Mouse (Mus musculus): ENCODE measurements at regions not wholly inside any gene's neighbourhood (a gene's known extent, or its start where the extent isn't known, plus 50 kb on each side); places are given as distances from the start of the nearest gene placed in this dataset.

GRCm38 (mm10) chr15:51689498-51689897 lies 2195.2 kb upstream of the Gm7489 start:
- no peak for TF ChIP-seq CTCF (IDR thresholded peaks at IDR 0.05; ENCODE audit: low read depth, low read length)
- TF ChIP-seq POLR2A (IDR thresholded peaks at IDR 0.05; ENCODE audit: extremely low read depth, insufficient read depth, low read length), result no peak

GRCm38 (mm10) chr15:51692671-51693070 lies 2192.0 kb upstream of the Gm7489 start:
- 76% methylated on average over 4 of the region's 4 CpGs for WGBS
- no peak for DNase-seq (ENCODE audit: extremely low read depth, low read depth, low spot score)
- Histone ChIP-seq H3K79me2 (ENCODE audit: control insufficient read depth, insufficient read depth, low read length) (no peaks in the 10 kb centered on the region), H3K9ac (ENCODE audit: low read depth, low read length) (no peak overlapping the region), H3K4me3 (ENCODE audit: insufficient read depth, low read depth, low read length) (no peak overlapping the region), H3K4me1 (ENCODE audit: control insufficient read depth, insufficient read depth, low read length) (no peaks in the 10 kb centered on the region), H3K27me3 (ENCODE audit: control insufficient read depth, insufficient read depth, low read length) (no peaks in the 10 kb centered on the region), H3K36me3 (ENCODE audit: control insufficient read depth, insufficient read depth, low read length) (no peaks in the 10 kb centered on the region), H3K27ac (replicated peaks; ENCODE audit: insufficient read depth, low read depth, low read length) (no peak overlapping the region)
- no peak for TF ChIP-seq POLR2A (IDR thresholded peaks at IDR 0.05; ENCODE audit: extremely low read depth, insufficient read depth, low read length)
- no peak for TF ChIP-seq CTCF (IDR thresholded peaks at IDR 0.05; ENCODE audit: low read depth, low read length)

More at GRCm38 (mm10) chr15:51689498-51689897, 2195.2 kb upstream of the Gm7489 start:
- 69% methylated on average over 1 of the region's 1 CpGs for WGBS
- Histone ChIP-seq H3K79me2 (ENCODE audit: control insufficient read depth, insufficient read depth, low read length) (no peaks in the 10 kb centered on the region), H3K4me3 (ENCODE audit: insufficient read depth, low read depth, low read length) (no peak overlapping the region), H3K27ac (replicated peaks; ENCODE audit: insufficient read depth, low read depth, low read length) (no peak overlapping the region), H3K9ac (ENCODE audit: low read depth, low read length) (no peak overlapping the region), H3K36me3 (ENCODE audit: control insufficient read depth, insufficient read depth, low read length) (no peaks in the 10 kb centered on the region), H3K27me3 (ENCODE audit: control insufficient read depth, insufficient read depth, low read length) (no peaks in the 10 kb centered on the region), H3K4me1 (ENCODE audit: control insufficient read depth, insufficient read depth, low read length) (no peaks in the 10 kb centered on the region)
- DNase-seq (ENCODE audit: extremely low read depth, low read depth, low spot score), result peak; percentile 8

DNA sequence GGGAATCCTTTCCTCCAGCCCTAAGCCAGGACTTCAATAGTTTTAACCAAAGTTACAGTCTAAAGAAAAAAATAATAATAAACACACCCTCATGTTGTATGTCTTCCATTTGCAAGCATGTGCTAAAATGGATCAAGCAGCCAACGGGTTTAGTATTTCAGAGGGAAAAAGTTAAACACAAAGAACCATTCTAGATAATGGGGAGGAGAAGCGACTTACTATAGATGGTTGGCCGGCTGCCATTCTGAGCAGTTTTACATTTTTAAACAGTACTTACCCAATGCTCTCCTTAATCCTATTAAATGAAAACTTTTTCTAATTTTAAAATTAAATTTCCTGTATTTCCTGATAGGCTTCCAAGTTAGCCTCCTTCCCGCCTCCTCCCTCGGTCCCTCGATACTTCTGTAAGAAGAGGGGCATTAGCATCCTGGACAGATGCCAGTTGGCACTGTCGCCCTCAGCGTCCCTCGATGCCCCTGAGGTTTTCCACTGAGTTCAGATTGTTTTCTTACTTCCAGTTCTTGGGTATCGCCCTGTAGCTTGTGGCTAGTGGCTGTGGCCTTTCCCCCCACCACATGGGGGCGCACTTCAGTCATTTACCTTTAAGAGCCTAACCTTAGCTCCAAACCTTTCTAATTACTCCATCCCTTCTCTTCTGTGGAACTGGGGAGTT lies 2188.2 kb upstream of the Gm7489 start:
- no peak overlapping the region for H3K9ac ChIP-seq (ENCODE audit: low read depth, low read length)
- H3K27ac ChIP-seq (replicated peaks; ENCODE audit: insufficient read depth, low read depth, low read length), result no peak overlapping the region
- peak; percentile 26 for DNase-seq (ENCODE audit: extremely low read depth, low read depth, low spot score)
- WGBS, result 61% methylated on average over 11 of the region's 11 CpGs
- H3K4me1 ChIP-seq (ENCODE audit: control insufficient read depth, insufficient read depth, low read length), result no peaks in the 10 kb centered on the region
- no peaks in the 10 kb centered on the region for H3K79me2 ChIP-seq (ENCODE audit: control insufficient read depth, insufficient read depth, low read length)
- H3K36me3 ChIP-seq (ENCODE audit: control insufficient read depth, insufficient read depth, low read length), result no peaks in the 10 kb centered on the region
- H3K4me3 ChIP-seq (ENCODE audit: insufficient read depth, low read depth, low read length), result no peak overlapping the region
- peak; percentile 82 for TF ChIP-seq CTCF (IDR thresholded peaks at IDR 0.05; ENCODE audit: low read depth, low read length)
- no peak for TF ChIP-seq POLR2A (IDR thresholded peaks at IDR 0.05; ENCODE audit: extremely low read depth, insufficient read depth, low read length)
- no peaks in the 10 kb centered on the region for H3K27me3 ChIP-seq (ENCODE audit: control insufficient read depth, insufficient read depth, low read length)

DNA sequence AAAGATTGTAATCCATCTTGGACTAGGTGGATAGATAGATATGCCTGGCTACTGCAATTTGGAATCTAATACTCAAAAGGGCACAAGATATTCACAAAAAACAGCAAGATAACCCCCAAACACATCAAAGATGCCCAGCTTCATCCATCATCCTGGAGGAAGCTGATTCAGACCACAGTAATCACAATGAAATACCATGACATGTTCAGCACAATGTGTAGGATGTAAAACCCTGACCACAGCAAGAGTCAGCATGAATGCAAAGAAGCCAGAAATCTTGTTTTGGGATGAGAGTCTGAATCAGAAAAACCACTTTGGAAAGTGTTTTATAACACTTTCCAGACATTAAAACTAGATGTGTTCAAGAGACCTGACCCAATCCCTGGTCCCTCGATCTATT lies 2180.5 kb upstream of the Gm7489 start:
- no peaks in the 10 kb centered on the region for H3K36me3 ChIP-seq (ENCODE audit: control insufficient read depth, insufficient read depth, low read length)
- no peaks in the 10 kb centered on the region for H3K4me1 ChIP-seq (ENCODE audit: control insufficient read depth, insufficient read depth, low read length)
- no peaks in the 10 kb centered on the region for H3K79me2 ChIP-seq (ENCODE audit: control insufficient read depth, insufficient read depth, low read length)
- no peak overlapping the region for H3K4me3 ChIP-seq (ENCODE audit: insufficient read depth, low read depth, low read length)
- no peak overlapping the region for H3K27ac ChIP-seq (replicated peaks; ENCODE audit: insufficient read depth, low read depth, low read length)
- no peaks in the 10 kb centered on the region; the same call in 1 of the 2 replicates for H3K27me3 ChIP-seq (ENCODE audit: control insufficient read depth, insufficient read depth, low read length)
- no peak for TF ChIP-seq CTCF (IDR thresholded peaks at IDR 0.05; ENCODE audit: low read depth, low read length)
- 90% methylated on average over 1 of the region's 1 CpGs for WGBS
- H3K9ac ChIP-seq (ENCODE audit: low read depth, low read length), result no peak overlapping the region
- no peak for DNase-seq (ENCODE audit: extremely low read depth, low read depth, low spot score)

DNA sequence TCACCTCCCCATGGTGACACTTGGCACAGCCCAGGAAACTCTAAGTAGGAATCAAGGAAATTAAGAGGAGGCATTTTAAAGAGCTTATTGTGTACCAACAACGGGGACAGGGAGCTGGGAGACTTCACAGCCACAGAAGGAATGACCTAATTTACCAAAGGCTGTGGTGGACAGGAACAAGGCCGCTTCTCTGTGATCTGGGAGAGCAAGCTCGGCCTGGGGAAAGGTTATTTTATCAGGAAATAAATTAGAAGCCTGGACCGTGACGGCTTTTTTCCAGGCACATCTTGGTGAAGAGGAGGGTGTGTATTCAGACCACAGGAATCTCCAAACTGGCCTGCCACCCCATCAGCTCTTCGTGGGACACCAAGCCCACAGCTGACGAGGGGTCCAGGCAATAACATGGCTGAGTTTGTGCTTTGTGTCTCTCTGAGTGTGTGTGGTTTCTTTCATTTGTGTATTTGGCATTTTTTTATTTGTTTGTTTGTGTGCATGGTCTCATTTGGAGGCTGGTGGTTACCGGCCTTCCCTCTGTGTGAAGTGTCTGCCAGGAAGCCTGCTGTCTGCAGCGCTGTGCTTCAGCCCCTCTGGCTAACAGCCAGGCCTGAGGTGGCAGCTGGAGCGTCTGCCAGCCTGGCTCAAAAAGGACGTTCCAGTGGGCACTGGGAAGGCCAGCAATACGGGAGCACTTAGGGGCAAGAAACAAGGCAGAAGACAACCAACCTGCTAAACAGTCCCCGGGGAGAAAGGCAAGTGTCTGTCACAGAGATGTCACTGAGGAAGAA lies 2174.6 kb upstream of the Gm7489 start:
- no peaks in the 10 kb centered on the region; the same call in 1 of the 2 replicates for H3K27me3 ChIP-seq (ENCODE audit: control insufficient read depth, insufficient read depth, low read length)
- WGBS, result 57% methylated on average over 13 of the region's 13 CpGs
- no peak overlapping the region for H3K4me3 ChIP-seq (ENCODE audit: insufficient read depth, low read depth, low read length)
- H3K4me1 ChIP-seq (ENCODE audit: control insufficient read depth, insufficient read depth, low read length), result no peaks in the 10 kb centered on the region
- H3K9ac ChIP-seq (ENCODE audit: low read depth, low read length), result no peak overlapping the region
- no peaks in the 10 kb centered on the region for H3K36me3 ChIP-seq (ENCODE audit: control insufficient read depth, insufficient read depth, low read length)
- TF ChIP-seq POLR2A (IDR thresholded peaks at IDR 0.05; ENCODE audit: extremely low read depth, insufficient read depth, low read length) (no peak), CTCF (IDR thresholded peaks at IDR 0.05; ENCODE audit: low read depth, low read length) (no peak)
- H3K27ac ChIP-seq (replicated peaks; ENCODE audit: insufficient read depth, low read depth, low read length), result no peak overlapping the region
- DNase-seq (ENCODE audit: extremely low read depth, low read depth, low spot score), result no peak
- no peaks in the 10 kb centered on the region for H3K79me2 ChIP-seq (ENCODE audit: control insufficient read depth, insufficient read depth, low read length)

DNA sequence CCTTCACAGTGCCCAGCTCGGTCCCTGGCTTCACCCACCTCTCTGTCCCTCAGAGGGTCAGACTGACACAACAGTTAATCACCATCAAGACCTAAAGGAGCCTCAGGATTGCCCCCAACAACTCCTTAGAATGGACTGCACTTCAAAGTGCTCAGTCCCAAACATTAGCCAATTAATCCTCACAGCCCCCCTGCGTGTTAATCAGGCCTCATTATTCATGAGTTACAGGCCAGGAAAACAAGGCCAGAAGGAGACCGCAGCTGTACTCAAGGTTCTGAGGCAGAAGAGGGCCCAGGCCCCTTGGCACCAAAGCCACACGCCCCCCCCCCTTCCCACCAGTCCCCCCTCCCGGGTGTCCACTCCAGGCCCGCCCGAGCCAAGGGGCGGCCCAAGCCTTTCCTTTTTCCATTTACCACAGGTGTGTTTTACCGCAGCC lies 2163.8 kb upstream of the Gm7489 start:
- no peak for DNase-seq (ENCODE audit: extremely low read depth, low read depth, low spot score)
- Histone ChIP-seq H3K36me3 (ENCODE audit: control insufficient read depth, insufficient read depth, low read length) (no peaks in the 10 kb centered on the region), H3K4me1 (ENCODE audit: control insufficient read depth, insufficient read depth, low read length) (no peaks in the 10 kb centered on the region), H3K79me2 (ENCODE audit: control insufficient read depth, insufficient read depth, low read length) (no peaks in the 10 kb centered on the region), H3K9ac (ENCODE audit: low read depth, low read length) (no peak overlapping the region), H3K27me3 (ENCODE audit: control insufficient read depth, insufficient read depth, low read length) (no peaks in the 10 kb centered on the region), H3K4me3 (ENCODE audit: insufficient read depth, low read depth, low read length) (no peak overlapping the region), H3K27ac (replicated peaks; ENCODE audit: insufficient read depth, low read depth, low read length) (no peak overlapping the region)
- no peak for TF ChIP-seq CTCF (IDR thresholded peaks at IDR 0.05; ENCODE audit: low read depth, low read length)
- no peak for TF ChIP-seq POLR2A (IDR thresholded peaks at IDR 0.05; ENCODE audit: extremely low read depth, insufficient read depth, low read length)
- 60% methylated on average over 8 of the region's 9 CpGs for WGBS
